Mouse (Mus musculus) right cerebral cortex, postnatal 25 days (tissue): ENCODE data around the gene Irf7.
"Not testable (repeated sequence)": the region's sequence is repeated elsewhere in the genome, so short reads cannot be mapped to it uniquely, and the experiment has no call there.

Experiments used
- DNase-seq: peaks from one replicate; pipeline ENCODE4 v3.0.0; 2022

Irf7 gene

DNA sequence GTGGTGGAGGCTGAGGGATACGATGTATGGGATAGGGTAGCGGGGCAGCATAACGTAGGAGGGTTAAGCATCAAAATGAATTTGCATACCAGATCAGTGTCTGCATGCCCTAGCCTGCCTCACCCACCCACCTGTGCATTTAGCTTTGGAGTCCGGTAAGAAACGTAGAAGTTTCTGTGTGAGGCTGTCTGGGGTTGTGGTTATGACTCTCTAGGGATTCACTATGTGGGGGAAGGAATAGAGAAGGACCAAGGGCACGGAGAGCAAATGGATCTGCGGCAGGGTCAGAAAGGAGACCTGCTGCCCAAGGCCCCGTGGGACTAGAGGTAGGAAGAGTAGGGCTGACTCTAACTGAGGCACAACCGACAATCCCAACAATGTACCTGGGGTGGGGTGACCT, 9.1 kb upstream of the Irf7 start:
- DNase-seq = no peak

- DNase-seq = no peak
Observed at GRCm38 (mm10) chr7:141270631-141271030, 4.3 kb upstream of the Irf7 start.

DNA sequence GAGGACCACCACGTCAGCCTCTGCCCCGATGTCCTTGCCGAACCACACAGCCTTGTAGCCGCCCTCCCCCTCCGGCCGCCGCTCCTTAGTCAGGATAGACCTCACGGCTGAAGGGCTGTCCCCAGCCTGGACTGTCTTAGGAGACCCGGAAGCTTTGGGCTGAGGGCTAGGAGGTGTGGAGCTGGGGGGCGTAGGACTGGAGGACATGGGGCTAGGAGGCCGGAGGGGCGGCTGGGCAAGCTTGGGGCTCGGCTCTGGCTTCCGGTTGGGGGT, 2.9 kb upstream of the Irf7 start:
- DNase-seq = no peak

DNA sequence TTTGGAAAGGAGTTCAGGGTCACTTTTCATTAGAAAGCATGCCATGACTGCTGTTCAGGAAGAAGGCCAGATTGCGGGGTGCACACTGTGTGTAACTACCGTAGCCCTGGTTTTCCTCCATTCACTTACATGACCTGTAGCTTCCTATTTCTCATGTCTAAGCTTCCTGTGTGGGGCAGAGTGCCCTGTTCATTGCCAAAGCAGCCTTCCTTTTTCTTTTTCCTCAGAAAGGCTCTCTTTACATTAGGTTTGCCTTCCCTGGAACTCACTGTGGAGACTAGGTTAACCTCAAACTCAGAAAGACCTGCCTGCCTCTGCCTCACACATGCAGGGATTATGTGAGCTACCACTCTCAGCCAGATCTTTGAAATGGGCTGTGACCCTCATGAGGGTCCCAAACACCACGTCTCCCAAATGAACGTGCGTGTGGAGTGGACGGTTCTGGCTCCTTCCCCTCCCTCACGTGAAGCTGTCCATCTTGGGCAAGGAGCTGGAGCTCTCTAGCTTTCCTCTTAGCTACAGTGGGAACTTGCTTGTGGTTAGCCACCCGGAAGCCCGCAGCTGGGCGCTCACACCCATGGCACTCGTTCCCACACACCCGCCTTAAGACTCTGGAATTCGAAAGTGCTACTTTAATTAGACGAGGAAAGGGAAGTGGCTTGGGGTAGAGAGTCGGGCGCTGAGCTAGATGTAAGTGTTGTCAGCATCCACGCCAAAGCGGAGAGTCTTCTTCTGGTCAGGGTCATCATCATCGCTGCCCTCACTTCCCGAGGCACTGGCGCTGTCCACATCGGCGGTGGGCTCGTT, 2.4 kb upstream of the Irf7 start:
- DNase-seq = no peak

GRCm38 (mm10) chr7:141265411-141265738, 906 bp downstream of the Irf7 start:
- DNase-seq = no peak

DNA sequence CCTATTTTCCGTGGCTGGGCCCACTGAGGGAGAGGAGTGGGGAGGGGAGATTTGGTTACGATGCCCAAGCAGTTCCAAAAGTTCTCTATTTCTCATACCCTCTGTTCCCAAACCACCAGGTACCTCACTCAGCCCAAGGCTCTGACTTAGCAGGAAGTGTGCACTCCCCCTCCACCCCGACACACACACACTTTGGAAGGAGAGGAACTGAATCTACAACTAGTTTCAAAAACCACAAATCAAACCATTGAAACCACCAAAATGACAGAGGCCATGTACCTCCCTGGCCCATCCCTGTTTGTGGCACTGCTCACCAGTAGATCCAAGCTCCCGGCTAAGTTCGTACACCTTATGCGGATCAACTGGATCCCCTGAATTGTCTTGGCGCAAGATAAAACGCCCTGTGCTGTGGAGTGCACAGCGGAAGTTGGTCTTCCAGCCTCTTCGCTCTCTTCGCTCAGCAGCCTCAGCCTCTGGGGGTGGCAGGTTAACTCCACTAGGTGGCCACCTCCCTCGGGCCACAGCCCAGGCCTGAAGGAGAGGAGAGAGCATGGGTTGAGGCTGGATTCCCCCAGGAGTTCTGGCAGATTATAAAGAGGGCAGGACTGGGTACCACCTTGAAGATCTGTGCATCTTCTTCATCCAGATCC, 1.4 kb downstream of the Irf7 start:
- DNase-seq = no peak

DNA sequence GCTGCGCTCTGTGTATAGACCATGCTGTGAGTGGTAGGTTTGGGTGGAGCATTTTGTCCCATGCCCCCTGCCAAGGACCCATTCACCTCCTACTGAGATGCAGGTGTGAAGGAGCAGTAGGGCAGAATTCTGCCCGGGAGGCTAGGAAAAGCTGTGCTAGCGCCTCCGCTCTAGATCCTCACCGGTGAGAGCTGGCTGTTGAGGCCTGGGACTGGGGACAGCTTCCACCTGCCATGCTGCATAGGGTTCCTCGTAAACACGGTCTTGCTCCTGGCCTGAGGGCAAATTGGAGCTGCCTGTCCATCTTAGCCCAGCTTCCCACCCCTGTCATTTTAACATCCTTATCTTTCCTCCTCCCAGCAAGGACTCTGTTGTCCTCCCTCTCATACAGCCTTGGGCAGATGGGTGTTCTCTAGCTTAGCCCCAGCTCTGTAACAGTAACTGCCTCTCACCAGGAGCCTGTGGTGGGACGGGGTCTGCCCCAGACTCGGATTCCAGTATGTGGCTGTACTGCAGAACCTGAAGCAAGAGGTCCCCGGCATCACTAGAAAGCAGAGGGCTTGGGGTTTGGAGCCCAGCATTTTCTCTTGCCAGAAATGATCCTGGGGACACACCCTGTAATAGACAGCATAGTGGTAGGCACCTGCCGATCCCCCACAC, 2.1 kb downstream of the Irf7 start:
- DNase-seq = no peak

DNA sequence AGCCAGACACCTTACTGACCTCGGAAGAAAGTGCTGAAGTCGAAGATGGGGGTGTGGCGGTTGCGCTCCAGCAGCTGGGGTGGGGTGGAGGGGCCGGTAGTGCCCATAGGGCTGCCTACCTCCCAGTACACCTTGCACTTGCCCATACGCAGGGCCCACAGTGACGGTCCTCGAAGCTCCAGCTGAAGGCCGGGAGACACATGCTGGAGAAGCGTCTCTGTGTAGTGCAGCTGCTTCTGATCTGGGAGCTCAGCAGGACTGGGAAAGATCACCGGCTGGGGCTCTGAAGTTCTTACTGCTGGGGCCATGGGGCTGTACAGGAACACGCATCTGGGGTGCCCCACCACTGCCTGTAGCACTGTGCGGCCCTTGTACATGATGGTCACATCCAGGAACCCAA, 2.6 kb downstream of the Irf7 start:
- no peak for DNase-seq

- DNase-seq = no peak
Observed at GRCm38 (mm10) chr7:141261480-141261879, 4.8 kb downstream of the Irf7 start.

GRCm38 (mm10) chr7:141256159-141256558, 10.1 kb downstream of the Irf7 start:
- no peak for DNase-seq

DNA sequence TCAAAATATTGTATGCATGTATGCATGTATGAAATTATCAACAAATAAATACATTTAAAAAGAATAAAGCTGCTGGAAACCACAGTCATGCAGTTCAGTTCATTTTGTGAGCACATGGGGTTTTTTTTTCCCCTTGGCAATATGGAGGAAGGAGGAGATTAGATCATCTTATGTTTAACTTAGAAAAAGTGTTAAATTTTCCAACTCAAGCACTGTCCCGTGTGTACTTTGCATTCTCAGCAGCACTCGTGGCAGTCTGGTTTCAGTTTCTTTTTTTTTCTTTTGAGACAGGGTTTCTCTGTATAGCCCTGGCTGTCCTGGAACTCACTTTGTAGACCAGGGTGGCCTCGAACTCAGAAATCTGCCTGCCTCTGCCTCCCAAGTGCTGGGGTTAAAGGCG, 15.8 kb downstream of the Irf7 start:
- DNase-seq = not testable (repeated sequence)

- DNase-seq = no peak
Observed at GRCm38 (mm10) chr7:141231551-141231950, 34.7 kb downstream of the Irf7 start.

GRCm38 (mm10) chr7:141231111-141231510, 35.2 kb downstream of the Irf7 start:
- DNase-seq = no peak

DNA sequence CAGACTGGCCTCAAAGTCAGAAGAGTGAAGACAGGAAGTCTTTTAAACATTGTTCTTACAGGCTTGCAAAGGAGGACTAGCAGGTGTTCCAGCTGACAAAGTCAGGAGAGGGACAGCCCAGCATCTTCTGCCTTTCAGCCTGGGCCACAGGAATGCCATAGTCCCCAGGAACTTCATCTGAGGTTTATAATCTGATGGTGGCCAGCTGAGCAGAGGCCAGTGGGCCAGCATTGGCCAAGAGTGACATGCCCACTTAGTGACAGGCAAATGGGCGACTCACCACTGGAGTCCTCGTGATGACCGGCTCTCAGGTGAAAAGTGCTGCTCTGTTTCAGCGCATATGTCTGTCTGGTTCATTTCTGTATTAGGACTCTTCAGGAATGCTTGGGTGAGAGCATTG, 35.7 kb downstream of the Irf7 start:
- no peak for DNase-seq

- no peak for DNase-seq
Observed at GRCm38 (mm10) chr7:141229702-141230101, 36.6 kb downstream of the Irf7 start.

DNA sequence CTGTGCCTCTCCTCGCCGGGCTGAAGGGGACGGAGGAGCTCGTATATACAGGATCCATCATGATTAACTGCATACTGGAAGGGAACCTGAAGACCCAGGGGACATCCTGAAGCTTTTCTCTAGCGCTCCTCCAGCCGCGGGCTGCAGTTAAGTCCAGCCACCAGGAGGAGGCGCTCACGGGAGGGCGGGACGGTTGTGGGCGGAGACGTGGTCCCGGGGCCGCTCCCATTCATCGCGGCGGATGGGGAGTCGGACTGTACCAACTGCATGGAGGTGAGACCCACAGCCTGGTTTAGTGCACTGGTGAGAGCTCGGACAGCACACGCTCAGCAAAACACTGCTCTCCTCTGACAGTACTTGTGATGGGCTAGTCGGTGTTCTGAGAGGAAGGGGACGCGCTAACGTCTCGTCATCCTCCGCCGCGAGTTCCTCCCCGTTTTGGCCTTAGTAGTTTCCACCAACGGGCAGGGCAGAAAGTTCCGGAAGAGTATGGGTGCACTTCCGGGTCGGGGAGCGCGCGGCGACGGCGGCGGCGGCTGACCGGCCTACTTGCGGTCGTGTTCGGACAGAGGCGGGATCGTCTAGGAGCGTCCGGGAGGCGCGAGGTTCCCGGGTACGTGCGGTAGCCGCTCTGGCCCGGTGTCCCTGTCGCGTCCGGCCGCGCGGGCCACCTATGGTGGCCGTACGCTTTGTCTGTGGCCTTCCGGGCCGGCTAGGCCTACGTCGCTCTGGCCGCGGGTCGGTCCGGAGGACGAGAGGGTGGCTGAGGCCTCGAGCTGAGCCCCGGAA, 37.8 kb downstream of the Irf7 start, which contains the start of gene Phrf1:
TSS of gene Phrf1 (plus strand) at position 506 of the 789 bp plus-strand sequence.
- peak; percentile 89 for DNase-seq

GRCm38 (mm10) chr7:141227796-141228195, 38.5 kb downstream of the Irf7 start:
- DNase-seq = no peak

DNA sequence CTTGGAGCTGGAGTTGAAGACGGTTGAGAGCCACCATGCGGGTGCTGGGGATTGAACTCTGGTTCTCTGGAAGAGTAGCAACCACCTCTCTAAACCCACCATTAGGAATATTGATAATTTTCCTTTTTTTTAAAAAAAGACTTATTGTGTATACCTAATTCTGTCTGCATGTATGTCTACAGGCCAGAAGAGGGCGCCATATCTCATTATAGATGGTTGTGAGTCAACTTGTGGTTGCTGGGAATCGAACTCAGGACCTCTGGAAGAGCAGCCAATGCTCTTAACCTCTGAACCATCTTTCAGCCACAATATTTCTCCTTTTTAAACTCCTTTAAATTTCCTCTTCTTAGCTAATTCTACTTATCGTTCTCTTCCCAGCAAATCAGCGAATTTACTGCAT, 39.7 kb downstream of the Irf7 start:
- DNase-seq = no peak

DNA sequence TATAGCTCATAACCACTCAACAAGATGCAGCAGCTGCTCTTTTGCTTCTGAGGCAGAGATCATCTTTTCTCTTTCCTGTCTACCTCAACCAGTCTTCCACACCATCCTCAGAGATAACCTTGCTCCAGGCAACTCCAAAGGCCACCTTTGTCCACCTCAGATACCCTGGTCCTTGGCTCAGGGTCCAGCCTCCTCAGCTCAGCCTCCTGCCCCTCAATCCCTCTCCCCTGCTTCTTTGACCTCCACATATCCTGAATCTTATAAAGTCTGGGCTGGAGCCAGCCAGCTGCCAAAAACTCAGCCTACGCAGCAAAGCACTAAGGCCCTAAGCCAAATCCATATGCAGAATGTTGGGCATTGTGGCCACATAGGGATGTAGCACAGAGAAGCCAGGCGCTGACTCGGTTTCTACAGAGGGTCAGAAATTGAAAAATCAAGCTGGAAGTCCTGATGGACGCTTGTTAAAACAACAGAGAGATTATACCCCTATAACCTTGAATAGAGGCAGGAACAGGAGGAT, 43.5 kb downstream of the Irf7 start:
- DNase-seq = no peak

DNA sequence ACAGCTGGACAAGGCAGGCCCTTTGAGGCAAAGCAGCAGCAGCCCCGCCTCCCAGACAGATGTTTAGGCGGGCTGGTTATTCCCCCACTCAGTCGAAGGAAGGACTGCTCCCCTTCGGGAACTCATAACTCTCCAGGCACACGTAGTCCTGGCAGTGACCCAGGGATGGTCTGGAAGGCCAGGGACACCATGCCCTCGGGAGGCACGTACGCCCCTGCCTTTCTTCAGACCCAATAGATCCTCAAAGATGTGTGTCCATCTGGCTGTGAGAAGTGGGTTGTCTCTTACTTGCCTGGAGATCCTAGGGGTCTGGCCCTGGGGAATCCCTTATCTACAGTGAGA, 44.2 kb downstream of the Irf7 start:
- DNase-seq = no peak

GRCm38 (mm10) chr7:141221249-141222125, 44.8 kb downstream of the Irf7 start:
- DNase-seq = peak; percentile 92

GRCm38 (mm10) chr7:141220377-141220776, 45.9 kb downstream of the Irf7 start:
- DNase-seq = no peak
